Mouse (Mus musculus) hindbrain, embryonic 11.5 days (tissue): ENCODE measurements around the gene Aurka. TPM values are rescaled to one million over a fixed set of nuclear protein-coding genes. Genes with fewer than 3 reads are reported as not detected.

Experiments used
- ATAC-seq: fragments of 200-750 bp; cut with Nextera tagmentation; 2 replicates; pipeline ENCODE4 v1.8.0; 2017; ENCODE audit warnings: mild to moderate bottlenecking, moderate TSS enrichment, moderate library complexity; ENCODE audit not compliant: low FRiP score
- DNase-seq: peaks from one replicate; pipeline ENCODE4 v3.0.0-alpha.2; 2015; ENCODE audit warnings: low spot score
- H3K27ac ChIP-seq: fragments of 300-500 bp; sonication (generic); 2 replicates; pipeline ENCODE4 v1.5.1; 2014; ENCODE audit warnings: mild to moderate bottlenecking, low read depth, low read length
- H3K27me3 ChIP-seq: fragments of 300-500 bp; sonication (generic); 2 replicates; pipeline ENCODE4 v1.6.1; 2014; ENCODE audit warnings: mild to moderate bottlenecking, low read length, moderate library complexity, mixed read lengths; ENCODE audit not compliant: control insufficient read depth, insufficient read depth
- H3K36me3 ChIP-seq: fragments of 300-500 bp; sonication (generic); 2 replicates; pipeline ENCODE4 v1.6.1; 2014; ENCODE audit warnings: mild to moderate bottlenecking, low read length, moderate library complexity, mixed read lengths; ENCODE audit not compliant: control insufficient read depth, insufficient read depth
- H3K4me1 ChIP-seq: fragments of 300-500 bp; sonication (generic); replicated peaks from 2 replicates; pipeline ENCODE4 v1.6.1; 2014; ENCODE audit warnings: low read length, mixed read lengths; ENCODE audit not compliant: control insufficient read depth, insufficient read depth
- H3K4me2 ChIP-seq: fragments of 300-500 bp; sonication (generic); replicated peaks from 2 replicates; pipeline ENCODE4 v1.6.1; 2014; ENCODE audit warnings: mild to moderate bottlenecking, low read depth, low read length
- H3K4me3 ChIP-seq: fragments of 300-500 bp; sonication (generic); 2 replicates; pipeline ENCODE4 v1.5.1; 2014; ENCODE audit warnings: low read depth, low read length
- H3K9ac ChIP-seq: fragments of 300-500 bp; sonication (generic); 2 replicates; pipeline ENCODE4 v1.6.1; 2014; ENCODE audit warnings: low read depth, low read length
- H3K9me3 ChIP-seq: fragments of 300-500 bp; sonication (generic); 2 replicates; pipeline ENCODE4 v1.6.1; 2016; ENCODE audit warnings: low read length; ENCODE audit not compliant: control insufficient read depth
- WGBS: fragments of 180-500 bp; shearing (Covaris S2); extraction: QIAGEN DNeasy Blood & Tissue Kit; methylation state at CpG from one replicate; pipeline ENCODE4 v1.1.7; 2014; 5-methylcytosine and 5-hydroxymethylcytosine counted together
- polyA plus RNA-seq: library from polyadenylated mRNA; unstranded; fragments of >200 nt; fragmentation: Nextera tagmentation; extraction: Ambion mirVana; gene quantifications from 2 replicates; pipeline ENCODE4 v1.2.1, GENCODE M21; 2014

Gene Aurka
- polyA plus RNA-seq, 1 experiment from 2014 or later, result 142 TPM

- peak overlapping the region; percentile 97 for H3K4me2 ChIP-seq
- no peak for DNase-seq
Measured at GRCm38 (mm10) chr2:172346933-172347611, 23.3 kb downstream of the Aurka start.

DNA sequence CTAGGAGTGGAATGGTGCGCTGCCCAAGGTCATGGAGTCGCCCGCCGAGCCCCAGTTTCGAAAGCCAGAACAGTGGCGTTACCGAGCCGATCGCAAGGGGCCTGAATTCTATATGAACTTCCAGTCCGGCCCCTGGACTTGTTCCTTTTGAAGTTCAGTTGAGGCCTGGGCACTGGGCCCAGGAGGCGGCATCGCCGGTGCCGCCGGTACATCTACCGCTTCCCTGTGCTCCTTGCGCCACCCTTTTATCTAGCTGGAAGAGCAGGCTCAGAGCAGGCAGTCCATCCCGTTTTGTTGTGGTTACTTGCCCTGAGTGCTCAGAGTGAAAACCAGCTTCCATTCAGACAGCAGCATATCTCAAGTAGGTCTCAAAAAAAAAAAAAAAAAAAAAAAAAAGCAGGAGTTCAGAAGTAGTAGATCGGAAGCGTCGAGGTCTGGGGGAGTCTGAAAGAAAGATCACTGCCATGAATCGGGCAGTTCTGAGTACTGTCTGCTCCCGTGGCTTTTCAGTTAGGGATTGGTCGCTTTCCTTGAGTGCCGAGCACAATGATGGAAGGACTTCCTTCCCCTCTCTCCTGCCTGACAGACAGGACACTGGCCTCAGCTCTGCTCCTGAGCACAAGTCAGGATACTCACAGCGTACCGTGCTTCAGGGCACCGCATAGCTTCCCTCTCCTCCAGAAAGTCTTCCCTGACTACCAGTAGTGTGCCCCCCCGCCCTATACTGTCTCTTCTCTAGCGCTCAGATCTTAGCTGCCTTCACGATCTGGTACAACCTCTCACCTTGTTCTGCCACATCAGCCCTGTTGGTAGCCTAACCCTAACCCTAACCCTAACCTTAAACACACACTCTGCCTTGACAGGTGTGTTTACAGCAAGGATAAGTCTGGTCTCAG is 24.1 kb downstream of the Aurka start:
- peak overlapping the region; percentile 66 for H3K4me3 ChIP-seq
- 10% methylated on average over 31 of the region's 31 CpGs for WGBS
- no peaks in the 10 kb centered on the region for H3K9me3 ChIP-seq
- H3K4me2 ChIP-seq, result peak overlapping the region; percentile 97
- H3K27me3 ChIP-seq, result no peaks in the 10 kb centered on the region
- no peaks in the 10 kb centered on the region for H3K36me3 ChIP-seq
- H3K27ac ChIP-seq, result 0 out of 2 replicates have a peak overlapping the region, but pooled peaks have one; percentile 14
- DNase-seq (peak; percentile 45), ATAC-seq (no peak; the same call in none of the 2 replicates)
- 0 out of 2 replicates have a peak, but pooled peaks cover 2% of the 10 kb centered on the region for H3K4me1 ChIP-seq
- H3K9ac ChIP-seq, result peak overlapping the region; percentile 78

More at GRCm38 (mm10) chr2:172346933-172347611, 23.3 kb downstream of the Aurka start:
- H3K27ac ChIP-seq, result 0 out of 2 replicates have a peak overlapping the region, but pooled peaks have one; percentile 14
- H3K9me3 ChIP-seq, result no peaks in the 10 kb centered on the region
- ATAC-seq, result no peak
- peak overlapping the region; percentile 66 for H3K4me3 ChIP-seq
- H3K27me3 ChIP-seq, result no peaks in the 10 kb centered on the region
- 0 out of 2 replicates have a peak, but pooled peaks cover 2% of the 10 kb centered on the region for H3K4me1 ChIP-seq
- no peak overlapping the region; the same call in 1 of the 2 replicates for H3K9ac ChIP-seq
- 64% methylated on average over 8 of the region's 8 CpGs for WGBS
- no peaks in the 10 kb centered on the region for H3K36me3 ChIP-seq

- peak within 1 kb of the TSS; percentile 78 for H3K9ac ChIP-seq
- H3K27me3 ChIP-seq, result no peaks in the 10 kb centered on the region
- no peaks in the 10 kb centered on the region for H3K9me3 ChIP-seq
- H3K4me1 ChIP-seq, result 0 out of 2 replicates have a peak, but pooled peaks cover 2% of the 10 kb centered on the region
- 0 out of 2 replicates have a peak within 1 kb of the TSS, but pooled peaks have one; percentile 24 for H3K27ac ChIP-seq
- WGBS, result 2% methylated on average over 35 of the region's 35 CpGs
- peak; percentile 96 for ATAC-seq
- peak within 1 kb of the TSS; percentile 97 for H3K4me2 ChIP-seq
- DNase-seq, result peak; percentile 98
- H3K36me3 ChIP-seq, result no peaks in the 10 kb centered on the region
- peak within 1 kb of the TSS; percentile 66 for H3K4me3 ChIP-seq
Measured at GRCm38 (mm10) chr2:172345258-172345738, 25.0 kb downstream of the Aurka start, which contains the start of gene Fam210b. Gene Fam210b, plus strand, starts transcription at chr2:172345565.

DNA sequence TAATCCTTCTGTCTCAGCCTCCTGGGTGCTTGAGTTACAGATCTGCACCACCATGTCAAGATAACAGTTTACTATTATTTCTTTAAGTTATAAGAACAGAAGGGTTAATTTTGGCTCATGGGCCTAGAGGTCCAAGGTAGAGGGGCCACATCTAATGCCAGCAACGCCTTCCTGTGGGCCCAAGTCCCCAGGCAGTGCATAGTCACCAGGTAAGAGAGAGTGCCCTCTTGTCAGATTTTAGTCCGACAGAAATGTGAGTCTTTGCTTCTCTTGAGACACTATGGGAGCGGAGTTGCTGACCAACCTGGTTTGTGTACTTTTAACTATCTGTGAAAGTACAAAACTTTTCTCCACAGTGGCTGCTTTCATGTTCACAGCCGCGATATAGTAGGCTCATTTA is 25.7 kb downstream of the Aurka start:
- peak overlapping the region; percentile 97 for H3K4me2 ChIP-seq
- 0 out of 2 replicates have a peak, but pooled peaks cover 2% of the 10 kb centered on the region for H3K4me1 ChIP-seq
- no peak overlapping the region for H3K9ac ChIP-seq
- no peaks in the 10 kb centered on the region for H3K27me3 ChIP-seq
- 39% methylated on average over 5 of the region's 5 CpGs for WGBS
- ATAC-seq (peak; percentile 1; the same call in 1 of the 2 replicates), DNase-seq (no peak)
- H3K36me3 ChIP-seq, result no peaks in the 10 kb centered on the region
- no peak overlapping the region for H3K27ac ChIP-seq
- no peak overlapping the region for H3K4me3 ChIP-seq
- H3K9me3 ChIP-seq, result no peaks in the 10 kb centered on the region

DNA sequence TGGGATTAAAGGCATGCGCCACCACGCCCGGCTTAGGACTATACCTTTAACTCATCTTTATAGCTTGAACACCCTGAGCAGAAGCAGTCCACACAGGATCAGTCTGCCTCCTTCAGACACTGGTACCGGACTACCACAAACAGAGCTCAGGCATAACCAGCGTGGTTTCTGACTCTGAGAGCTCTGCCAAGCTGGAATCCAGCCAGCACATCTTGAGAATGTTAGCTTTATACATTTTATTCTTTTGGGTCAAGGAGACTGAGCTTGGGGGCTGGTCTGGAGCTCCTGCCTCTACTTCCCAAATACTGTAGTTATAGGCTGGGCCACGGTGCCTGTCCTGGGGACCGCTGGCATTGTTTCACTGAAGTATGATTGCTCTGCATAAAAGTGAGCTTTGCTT is 26.6 kb downstream of the Aurka start:
- Histone ChIP-seq H3K9me3 (no peaks in the 10 kb centered on the region), H3K4me1 (0 out of 2 replicates have a peak, but pooled peaks cover 2% of the 10 kb centered on the region), H3K36me3 (no peaks in the 10 kb centered on the region), H3K4me2 (no peak overlapping the region), H3K4me3 (no peak overlapping the region), H3K9ac (no peak overlapping the region), H3K27me3 (no peaks in the 10 kb centered on the region), H3K27ac (no peak overlapping the region)
- ATAC-seq (no peak), DNase-seq (no peak)
- 91% methylated on average over 7 of the region's 7 CpGs for WGBS

DNA sequence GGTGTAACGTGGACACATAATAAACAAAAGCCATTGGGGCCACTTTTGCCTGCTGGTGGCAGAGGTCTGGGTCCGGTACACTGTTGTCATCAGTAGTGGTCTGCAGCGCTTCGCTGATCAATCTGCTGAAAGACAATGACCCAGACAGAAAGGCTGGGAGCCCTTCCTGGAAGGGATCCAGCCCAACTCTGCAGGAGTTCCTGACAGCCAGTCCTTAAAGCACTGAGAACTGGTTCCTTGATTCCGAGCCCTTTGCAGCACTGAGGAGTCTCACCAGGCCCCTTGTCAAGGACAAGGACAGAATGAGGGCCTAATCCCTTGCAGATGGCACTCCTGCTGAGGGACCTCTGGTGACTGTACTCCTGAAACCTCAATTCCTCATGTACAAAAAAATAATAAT is 28.7 kb downstream of the Aurka start:
- Histone ChIP-seq H3K27me3 (no peaks in the 10 kb centered on the region), H3K9ac (no peak overlapping the region), H3K27ac (no peak overlapping the region), H3K9me3 (no peaks in the 10 kb centered on the region), H3K36me3 (no peaks in the 10 kb centered on the region), H3K4me2 (no peak overlapping the region), H3K4me3 (no peak overlapping the region), H3K4me1 (0 out of 2 replicates have a peak, but pooled peaks cover 2% of the 10 kb centered on the region)
- ATAC-seq (no peak), DNase-seq (no peak)
- WGBS, result 33% methylated on average over 5 of the region's 5 CpGs

DNA sequence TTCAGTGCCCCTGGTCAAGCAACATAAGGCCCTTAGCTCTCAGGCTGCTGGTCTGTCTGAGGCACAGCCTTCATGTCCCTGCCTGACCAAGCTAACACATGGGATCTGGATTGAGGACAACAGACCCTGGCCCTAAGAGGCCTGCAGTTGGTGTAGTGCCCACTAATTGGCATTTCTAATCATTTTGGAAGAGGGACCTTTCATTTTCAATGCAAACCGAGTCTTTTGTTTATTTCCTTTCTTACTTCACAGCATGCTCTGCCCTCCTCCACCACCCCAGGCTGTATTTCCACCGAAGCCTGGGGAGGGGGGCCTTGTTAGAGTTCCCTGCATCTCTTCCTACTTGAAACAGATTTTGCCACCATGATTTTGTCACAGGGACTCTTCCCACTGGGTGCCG is 29.4 kb downstream of the Aurka start:
- 34% methylated on average over 3 of the region's 3 CpGs for WGBS
- H3K4me3 ChIP-seq, result no peak overlapping the region
- no peak overlapping the region for H3K4me2 ChIP-seq
- H3K9ac ChIP-seq, result no peak overlapping the region
- ATAC-seq (no peak), DNase-seq (no peak)
- no peaks in the 10 kb centered on the region for H3K4me1 ChIP-seq
- H3K27ac ChIP-seq, result no peak overlapping the region
- no peaks in the 10 kb centered on the region for H3K36me3 ChIP-seq
- H3K9me3 ChIP-seq, result no peaks in the 10 kb centered on the region
- H3K27me3 ChIP-seq, result no peaks in the 10 kb centered on the region

- Histone ChIP-seq H3K9ac (no peak overlapping the region), H3K36me3 (no peaks in the 10 kb centered on the region), H3K4me2 (no peak overlapping the region), H3K9me3 (no peaks in the 10 kb centered on the region), H3K27ac (no peak overlapping the region), H3K27me3 (no peaks in the 10 kb centered on the region), H3K4me1 (no peaks in the 10 kb centered on the region), H3K4me3 (no peak overlapping the region)
- DNase-seq (no peak), ATAC-seq (no peak)
- WGBS, result 77% methylated on average over 19 of the region's 19 CpGs
Measured at GRCm38 (mm10) chr2:172338206-172338942, 32.0 kb downstream of the Aurka start.
